Mouse (Mus musculus): ENCODE measurements around the gene Pigm. TPM values are rescaled to one million over a fixed set of nuclear protein-coding genes. Genes with fewer than 3 reads are reported as not detected.

Pigm gene
- polyA plus RNA-seq, 1 experiment from 2014 or later = 5.1 TPM

- Histone ChIP-seq H3K27me3 (peaks cover 17% of the 10 kb centered on the region), H3K9ac (peak within 1 kb of the TSS; percentile 61), H3K36me3 (no peaks in the 10 kb centered on the region), H3K4me2 (peak within 1 kb of the TSS; percentile 66), H3K4me1 (replicated peaks) (peaks cover 37% of the 10 kb centered on the region), H3K27ac (replicated peaks) (peak within 1 kb of the TSS; percentile 64), H3K4me3 (peak within 1 kb of the TSS; percentile 48), H3K9me3 (no peaks in the 10 kb centered on the region)
- under 1% methylated on average over 38 of the region's 38 CpGs for WGBS
- peak; percentile 92 for ATAC-seq (ENCODE audit: low read depth)
Measured at GRCm38 (mm10) chr1:172340729-172341321, 35.5 kb upstream of the Pigm start, which contains the start of gene Kcnj10. Gene Kcnj10, plus strand, starts transcription at chr1:172341210.

- no peaks in the 10 kb centered on the region for H3K36me3 ChIP-seq
- H3K9ac ChIP-seq = peak overlapping the region; percentile 61; the same call in 1 of the 2 replicates
- 19% methylated on average over 10 of the region's 10 CpGs for WGBS
- H3K27me3 ChIP-seq = peaks cover 17% of the 10 kb centered on the region
- peak; percentile 1; the same call in 1 of the 2 replicates for ATAC-seq (ENCODE audit: low read depth)
- peaks cover 41% of the 10 kb centered on the region for H3K4me1 ChIP-seq (replicated peaks)
- peak overlapping the region; percentile 48 for H3K4me3 ChIP-seq
- peak overlapping the region; percentile 64 for H3K27ac ChIP-seq (replicated peaks)
- no peaks in the 10 kb centered on the region for H3K9me3 ChIP-seq
- H3K4me2 ChIP-seq = peak overlapping the region; percentile 66
Measured at GRCm38 (mm10) chr1:172341386-172341785, 35.0 kb upstream of the Pigm start.

DNA sequence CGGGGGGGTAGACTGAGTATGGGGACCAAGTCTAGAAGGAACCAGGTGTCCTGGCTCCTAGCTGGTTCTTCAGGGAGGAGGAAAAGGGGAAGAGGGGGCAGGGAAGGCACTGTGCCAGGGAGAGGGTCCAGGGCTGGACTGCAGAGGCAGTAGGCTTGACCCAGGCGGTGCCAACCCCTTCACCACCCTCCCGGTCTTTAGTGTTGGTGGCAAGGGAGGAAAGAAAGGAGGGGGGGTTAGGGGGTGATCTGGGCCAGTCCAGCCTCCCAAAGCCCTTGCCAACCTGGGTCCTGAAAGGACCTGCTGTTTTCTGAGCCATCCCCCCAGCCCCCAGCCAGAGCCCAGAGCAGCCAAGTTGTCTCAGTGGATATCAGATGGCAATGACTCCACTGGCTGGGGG, 33.6 kb upstream of the Pigm start:
- H3K27me3 ChIP-seq = peaks cover 17% of the 10 kb centered on the region
- ATAC-seq (ENCODE audit: low read depth) = peak; percentile 59
- peak overlapping the region; percentile 48; the same call in 1 of the 2 replicates for H3K4me3 ChIP-seq
- peaks cover 38% of the 10 kb centered on the region for H3K4me1 ChIP-seq (replicated peaks)
- H3K36me3 ChIP-seq = no peaks in the 10 kb centered on the region
- WGBS = 81% methylated on average over 2 of the region's 3 CpGs
- peak overlapping the region; percentile 51; the same call in 1 of the 2 replicates for H3K9ac ChIP-seq
- H3K9me3 ChIP-seq = no peaks in the 10 kb centered on the region
- peak overlapping the region; percentile 64 for H3K27ac ChIP-seq (replicated peaks)
- H3K4me2 ChIP-seq = peak overlapping the region; percentile 66

DNA sequence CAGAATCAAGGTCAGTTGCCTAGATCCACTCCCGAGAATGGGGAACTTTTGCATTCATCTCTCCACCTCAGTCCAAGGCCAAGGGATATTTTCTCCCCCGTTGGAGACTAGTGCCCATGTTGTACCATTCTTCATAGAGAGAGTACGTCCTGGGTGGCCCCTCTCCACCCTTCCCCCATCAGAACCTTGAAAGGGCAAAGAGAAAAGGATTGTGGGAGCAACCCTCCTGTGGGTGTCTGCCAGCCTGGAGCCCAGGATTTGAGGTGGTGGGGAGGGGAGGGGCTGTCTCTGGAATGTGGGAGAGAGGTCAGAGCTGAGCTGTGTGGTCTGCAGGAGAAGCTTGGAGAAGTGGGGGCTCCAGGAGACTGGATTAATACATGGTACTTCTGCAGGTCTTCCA, 32.4 kb upstream of the Pigm start:
- no peak for ATAC-seq (ENCODE audit: low read depth)
- H3K9me3 ChIP-seq = no peaks in the 10 kb centered on the region
- H3K4me1 ChIP-seq (replicated peaks) = peaks cover 36% of the 10 kb centered on the region
- peak overlapping the region; percentile 42; the same call in 1 of the 2 replicates for H3K27ac ChIP-seq (replicated peaks)
- no peak overlapping the region for H3K4me3 ChIP-seq
- H3K9ac ChIP-seq = no peak overlapping the region
- H3K4me2 ChIP-seq = peak overlapping the region; percentile 66
- H3K27me3 ChIP-seq = peaks cover 17% of the 10 kb centered on the region
- no peaks in the 10 kb centered on the region for H3K36me3 ChIP-seq
- 49% methylated on average over 3 of the region's 3 CpGs for WGBS

- Histone ChIP-seq H3K9ac (no peak overlapping the region), H3K4me1 (replicated peaks) (peaks cover 45% of the 10 kb centered on the region), H3K9me3 (no peaks in the 10 kb centered on the region), H3K27me3 (peaks cover 17% of the 10 kb centered on the region), H3K27ac (replicated peaks) (no peak overlapping the region), H3K4me3 (no peak overlapping the region), H3K4me2 (no peak overlapping the region), H3K36me3 (no peaks in the 10 kb centered on the region)
- ATAC-seq (ENCODE audit: low read depth) = no peak
- 87% methylated on average over 7 of the region's 7 CpGs for WGBS
Measured at GRCm38 (mm10) chr1:172344820-172345219, 31.5 kb upstream of the Pigm start.

DNA sequence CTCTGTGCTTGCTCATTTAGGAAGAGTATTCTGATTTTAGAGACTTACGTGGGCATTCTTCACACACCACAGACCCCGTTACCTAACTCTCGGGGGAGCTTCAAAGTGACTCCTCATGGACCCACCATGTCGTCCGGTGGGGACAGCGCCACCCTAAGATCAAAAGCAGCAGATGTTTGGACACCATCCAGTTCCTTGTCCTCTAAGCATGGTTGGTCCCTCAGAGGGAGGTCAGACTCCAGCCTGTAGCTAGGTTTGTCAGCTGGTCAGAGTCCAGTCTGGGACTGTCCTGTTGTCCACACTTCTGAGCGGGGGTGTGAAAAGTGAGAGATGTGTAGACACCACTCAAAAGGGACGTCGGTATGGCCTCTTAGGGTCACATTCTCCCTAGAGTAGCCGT, 29.6 kb upstream of the Pigm start:
- Histone ChIP-seq H3K9ac (no peak overlapping the region), H3K27me3 (peaks cover 6% of the 10 kb centered on the region; the same call in 1 of the 2 replicates), H3K36me3 (no peaks in the 10 kb centered on the region), H3K4me3 (no peak overlapping the region), H3K27ac (replicated peaks) (no peak overlapping the region), H3K4me2 (no peak overlapping the region), H3K4me1 (replicated peaks) (peaks cover 48% of the 10 kb centered on the region), H3K9me3 (no peaks in the 10 kb centered on the region)
- ATAC-seq (ENCODE audit: low read depth) = no peak
- WGBS = 86% methylated on average over 10 of the region's 10 CpGs

DNA sequence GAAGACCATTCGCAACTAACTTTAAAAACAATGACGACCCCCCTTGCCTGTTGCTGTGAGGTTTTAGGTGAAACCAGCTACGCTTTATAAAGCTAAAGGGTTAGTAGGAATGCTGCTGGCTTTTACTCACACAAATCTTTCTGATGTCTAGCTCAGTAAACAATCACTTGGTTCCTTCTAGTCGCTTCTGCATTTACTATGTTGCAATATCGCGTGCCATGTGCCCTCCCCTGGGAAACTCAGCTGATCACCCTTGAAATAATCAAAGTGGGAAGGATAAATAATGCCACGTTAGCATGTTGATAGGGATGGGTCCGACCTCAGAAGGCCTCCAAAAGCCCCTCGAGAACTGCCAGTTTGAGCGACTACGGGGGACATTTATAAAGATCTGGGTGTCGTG, 29.0 kb upstream of the Pigm start:
- no peak overlapping the region for H3K9ac ChIP-seq
- no peak overlapping the region for H3K4me2 ChIP-seq
- 85% methylated on average over 12 of the region's 12 CpGs for WGBS
- H3K27ac ChIP-seq (replicated peaks) = no peak overlapping the region
- no peaks in the 10 kb centered on the region for H3K27me3 ChIP-seq
- no peaks in the 10 kb centered on the region for H3K36me3 ChIP-seq
- H3K9me3 ChIP-seq = no peaks in the 10 kb centered on the region
- peaks cover 50% of the 10 kb centered on the region for H3K4me1 ChIP-seq (replicated peaks)
- H3K4me3 ChIP-seq = no peak overlapping the region
- ATAC-seq (ENCODE audit: low read depth) = no peak

DNA sequence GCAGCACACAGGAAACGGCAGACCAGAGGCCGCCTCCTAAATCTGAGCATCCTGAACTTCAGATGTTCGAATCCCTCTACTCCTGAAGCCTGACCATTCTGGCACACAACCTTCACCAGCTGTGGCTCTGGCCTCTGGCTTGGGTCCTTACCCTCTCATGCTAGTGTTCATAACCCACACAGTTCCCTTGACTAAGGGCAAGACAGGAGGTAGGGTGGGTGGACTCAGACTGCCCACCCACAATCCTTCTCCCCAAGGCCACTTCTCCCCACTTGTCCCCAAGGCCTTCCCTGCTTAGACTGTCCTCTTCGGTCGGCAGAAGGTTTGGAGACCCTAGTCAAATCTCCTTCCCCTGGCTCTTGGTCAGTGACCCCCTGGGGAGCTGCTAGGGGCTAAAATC, 26.8 kb upstream of the Pigm start:
- ATAC-seq (ENCODE audit: low read depth) = peak; percentile 21; the same call in 1 of the 2 replicates
- H3K27me3 ChIP-seq = no peaks in the 10 kb centered on the region
- 0 out of 2 replicates have a peak overlapping the region, but pooled peaks have one; percentile 35 for H3K4me2 ChIP-seq
- no peaks in the 10 kb centered on the region for H3K36me3 ChIP-seq
- 31% methylated on average over 5 of the region's 5 CpGs for WGBS
- no peaks in the 10 kb centered on the region for H3K9me3 ChIP-seq
- H3K4me3 ChIP-seq = no peak overlapping the region
- H3K27ac ChIP-seq (replicated peaks) = peak overlapping the region; percentile 89
- peaks cover 47% of the 10 kb centered on the region for H3K4me1 ChIP-seq (replicated peaks)
- peak overlapping the region; percentile 49; the same call in 1 of the 2 replicates for H3K9ac ChIP-seq

- ATAC-seq (ENCODE audit: low read depth) = peak; percentile 96
- Histone ChIP-seq H3K4me2 (peak overlapping the region; percentile 35), H3K9ac (peak overlapping the region; percentile 49; the same call in 1 of the 2 replicates), H3K4me1 (replicated peaks) (peaks cover 53% of the 10 kb centered on the region), H3K4me3 (no peak overlapping the region), H3K9me3 (no peaks in the 10 kb centered on the region), H3K27ac (replicated peaks) (peak overlapping the region; percentile 89), H3K36me3 (no peaks in the 10 kb centered on the region), H3K27me3 (no peaks in the 10 kb centered on the region)
- whole genome bisulfite sequencing = 3% methylated on average over 19 of the region's 19 CpGs
Measured at GRCm38 (mm10) chr1:172349916-172350812, 26.2 kb upstream of the Pigm start.

DNA sequence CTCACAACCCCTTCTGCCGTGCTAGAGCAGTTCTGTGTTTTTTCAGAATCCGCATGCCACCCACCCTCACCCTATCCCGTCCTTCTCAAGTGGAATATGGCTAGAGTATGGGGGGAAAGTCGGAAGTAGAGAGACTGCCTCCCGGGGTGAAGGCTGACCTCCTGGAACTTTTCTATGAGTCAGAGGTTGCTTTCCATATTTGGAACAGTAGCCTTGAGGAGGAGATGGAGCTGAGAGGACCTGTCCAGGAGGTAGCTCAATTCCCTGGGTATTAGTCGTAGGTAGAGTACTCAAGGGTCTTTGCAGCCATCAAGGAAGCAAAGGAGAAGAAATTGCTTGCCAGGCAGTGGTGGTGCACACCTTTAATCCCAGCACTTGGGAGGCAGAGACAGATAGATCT, 24.3 kb upstream of the Pigm start:
- no peak overlapping the region for H3K9ac ChIP-seq
- ATAC-seq (ENCODE audit: low read depth) = no peak
- peaks cover 66% of the 10 kb centered on the region for H3K4me1 ChIP-seq (replicated peaks)
- H3K27ac ChIP-seq (replicated peaks) = no peak overlapping the region
- no peaks in the 10 kb centered on the region for H3K9me3 ChIP-seq
- WGBS = 70% methylated on average over 6 of the region's 6 CpGs
- no peak overlapping the region for H3K4me2 ChIP-seq
- no peaks in the 10 kb centered on the region for H3K27me3 ChIP-seq
- no peaks in the 10 kb centered on the region for H3K36me3 ChIP-seq
- H3K4me3 ChIP-seq = no peak overlapping the region

- Histone ChIP-seq H3K4me1 (replicated peaks) (peaks cover 66% of the 10 kb centered on the region), H3K4me3 (no peak overlapping the region), H3K4me2 (no peak overlapping the region), H3K27me3 (no peaks in the 10 kb centered on the region), H3K27ac (replicated peaks) (no peak overlapping the region), H3K9me3 (no peaks in the 10 kb centered on the region), H3K9ac (no peak overlapping the region), H3K36me3 (no peaks in the 10 kb centered on the region)
- ATAC-seq (ENCODE audit: low read depth) = no peak
- WGBS = 92% methylated on average over 3 of the region's 3 CpGs
Measured at GRCm38 (mm10) chr1:172352453-172352852, 23.9 kb upstream of the Pigm start.

DNA sequence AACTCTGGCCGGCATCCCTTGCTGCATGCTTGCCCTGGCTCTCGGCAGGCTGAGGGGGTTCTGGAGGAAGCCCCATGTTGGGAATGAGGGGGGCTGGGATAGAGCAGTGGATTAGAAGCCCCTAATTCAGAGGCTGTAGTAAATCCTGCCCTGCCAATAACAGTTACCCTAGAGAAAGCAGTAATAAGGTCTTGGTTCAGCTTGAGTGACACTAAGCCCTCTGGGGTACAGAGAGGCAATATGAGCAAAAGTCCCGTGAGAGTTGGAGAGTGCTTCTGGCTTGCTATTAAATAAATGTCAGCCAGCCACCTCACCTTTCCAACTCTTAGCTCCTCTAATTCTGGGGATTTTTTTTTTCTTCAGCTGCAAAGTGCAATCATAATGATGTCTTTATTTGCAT, 21.0 kb upstream of the Pigm start:
- H3K4me2 ChIP-seq = no peak overlapping the region
- H3K27ac ChIP-seq (replicated peaks) = 0 out of 2 replicates have a peak overlapping the region, but pooled peaks have one; percentile 23
- peaks cover 67% of the 10 kb centered on the region for H3K4me1 ChIP-seq (replicated peaks)
- H3K4me3 ChIP-seq = no peak overlapping the region
- H3K9me3 ChIP-seq = no peaks in the 10 kb centered on the region
- no peak for ATAC-seq (ENCODE audit: low read depth)
- peak overlapping the region; percentile 50 for H3K9ac ChIP-seq
- WGBS = 41% methylated on average over 3 of the region's 3 CpGs
- no peaks in the 10 kb centered on the region for H3K27me3 ChIP-seq
- no peaks in the 10 kb centered on the region for H3K36me3 ChIP-seq
